Mouse (Mus musculus): ENCODE measurements around the gene Crabp2. TPM values are rescaled to one million over a fixed set of nuclear protein-coding genes. Genes with fewer than 3 reads are reported as not detected.

Gene Crabp2
- polyA plus RNA-seq (2017; shearing (Covaris generic)), result not detected

GRCm38 (mm10) chr3:87948378-87949265 is at the start of gene Crabp2:
Crabp2 (plus strand) TSS chr3:87948666.

GRCm38 (mm10) chr3:87905880-87906485 is 42.5 kb upstream of the Crabp2 start, which contains the start of gene Hdgf:
Hdgf (plus strand) TSS chr3:87906321.

DNA sequence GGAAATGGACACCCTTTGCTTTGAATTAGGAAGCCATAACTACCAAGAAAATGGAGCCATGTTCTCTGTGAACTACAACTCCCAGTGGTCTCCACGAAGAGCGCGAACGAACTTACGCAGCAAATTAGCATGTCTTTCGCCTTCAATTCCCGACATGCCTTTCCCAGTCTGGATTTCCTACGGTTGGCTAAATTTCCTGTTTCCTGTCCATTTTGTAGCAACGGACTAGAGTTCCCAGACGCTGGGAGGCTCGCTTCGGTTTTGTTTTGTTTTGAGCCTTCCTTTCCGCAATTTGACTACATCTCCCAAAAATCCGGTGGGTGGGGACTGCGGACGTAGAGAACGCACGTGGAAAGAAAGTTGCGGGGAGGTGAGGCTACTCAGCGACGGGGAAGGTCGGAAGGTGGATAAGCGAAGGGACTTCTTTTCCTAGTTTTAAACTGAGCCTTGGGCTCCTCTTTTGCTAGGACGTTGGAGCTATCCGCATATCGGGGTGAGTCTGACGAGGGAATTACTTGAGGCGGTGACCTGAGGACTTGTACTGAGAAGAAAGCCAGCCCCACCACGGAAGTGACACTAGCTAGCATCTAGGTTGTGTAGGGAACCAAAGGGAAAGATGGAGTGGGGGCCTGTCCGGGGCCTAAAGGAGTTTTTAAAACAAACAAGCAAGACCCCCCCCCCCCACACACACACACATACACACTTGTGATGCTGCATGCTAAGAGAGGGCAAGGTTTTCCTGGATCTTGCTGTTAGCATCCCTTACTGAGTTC is 28.9 kb upstream of the Crabp2 start, which contains the start of gene Mrpl24:
Mrpl24 (plus strand) TSS at position 171 of the 773 bp plus-strand sequence.

GRCm38 (mm10) chr3:87930078-87930795 is 18.2 kb upstream of the Crabp2 start, which contains the start of the genes Isg20l2 and Rrnad1:
Isg20l2 (plus strand) TSS chr3:87930314.
Rrnad1 (minus strand) TSS chr3:87930717.

DNA sequence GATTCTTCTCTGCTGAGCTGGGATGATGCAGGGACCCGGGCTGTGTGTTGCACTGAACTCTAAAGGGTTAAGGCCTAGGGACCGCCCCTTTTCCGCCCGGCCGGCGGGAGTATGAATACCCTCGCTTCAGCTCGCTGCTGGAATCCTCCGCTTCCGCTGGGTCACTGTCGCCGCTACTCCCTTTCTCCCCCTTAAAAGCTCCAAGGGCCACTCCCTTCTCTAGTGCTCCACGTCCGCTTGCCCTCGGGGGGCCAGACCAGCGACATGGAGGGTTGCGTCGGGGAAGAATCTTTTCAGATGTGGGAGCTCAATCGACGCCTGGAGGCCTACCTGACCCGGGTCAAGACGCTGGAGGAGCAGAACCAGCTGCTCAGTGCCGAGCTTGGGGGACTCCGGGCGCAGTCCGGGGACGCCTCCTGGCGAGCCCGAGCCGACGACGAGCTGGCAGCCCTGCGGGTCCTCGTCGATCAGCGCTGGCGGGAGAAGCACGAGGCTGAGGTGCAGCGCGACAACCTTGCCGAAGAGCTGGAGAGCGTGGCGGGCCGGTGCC is 22.5 kb downstream of the Crabp2 start, which contains the start of gene Nes:
Nes (plus strand) TSS at position 140 of the 550 bp plus-strand sequence.

GRCm38 (mm10) chr3:88000181-88000580 is 51.7 kb downstream of the Crabp2 start, which contains the start of gene Bcan:
Bcan (minus strand) TSS chr3:88000230.

Other genes starting within 250 kb of the Crabp2 start
- not detected for gene Lrrc71, start 200.0 kb upstream of the Crabp2 start, polyA plus RNA-seq (2017; shearing (Covaris generic))
- gene Ntrk1, start 153.5 kb upstream of the Crabp2 start, polyA plus RNA-seq (2017; shearing (Covaris generic)), result not detected
- gene Insrr, start 151.7 kb upstream of the Crabp2 start, polyA plus RNA-seq (2017; shearing (Covaris generic)), result not detected
- 48.5 TPM for gene Pear1, start 124.4 kb upstream of the Crabp2 start, polyA plus RNA-seq (2017; shearing (Covaris generic))
- gene Sh2d2a, start 101.9 kb upstream of the Crabp2 start, polyA plus RNA-seq (2017; shearing (Covaris generic)), result 461 TPM
- gene Prcc, start 63.1 kb upstream of the Crabp2 start, polyA plus RNA-seq (2017; shearing (Covaris generic)), result 13.9 TPM
- gene Hdgf, start 42.3 kb upstream of the Crabp2 start, polyA plus RNA-seq (2017; shearing (Covaris generic)), result 115 TPM
- gene Mrpl24, start 29.2 kb upstream of the Crabp2 start, polyA plus RNA-seq (2017; shearing (Covaris generic)), result 123 TPM
- 31.8 TPM for gene Isg20l2, start 18.4 kb upstream of the Crabp2 start, polyA plus RNA-seq (2017; shearing (Covaris generic))
- 16.9 TPM for gene Rrnad1, start 17.9 kb upstream of the Crabp2 start, polyA plus RNA-seq (2017; shearing (Covaris generic))
- gene Nes, start 22.4 kb downstream of the Crabp2 start, polyA plus RNA-seq (2017; shearing (Covaris generic)), result not detected
- not detected for gene Bcan, start 51.6 kb downstream of the Crabp2 start, polyA plus RNA-seq (2017; shearing (Covaris generic))
- gene Hapln2, start 78.9 kb downstream of the Crabp2 start, polyA plus RNA-seq (2017; shearing (Covaris generic)), result not detected
- gene Gpatch4, start 94.4 kb downstream of the Crabp2 start, polyA plus RNA-seq (2017; shearing (Covaris generic)), result 18.1 TPM
- 40.9 TPM for gene Naxe, start 109.8 kb downstream of the Crabp2 start, polyA plus RNA-seq (2017; shearing (Covaris generic))
- not detected for gene Ttc24, start 129.6 kb downstream of the Crabp2 start, polyA plus RNA-seq (2017; shearing (Covaris generic))
- gene Iqgap3, start 133.3 kb downstream of the Crabp2 start, polyA plus RNA-seq (2017; shearing (Covaris generic)), result 0.67 TPM
- gene Mef2d, start 193.7 kb downstream of the Crabp2 start, polyA plus RNA-seq (2017; shearing (Covaris generic)), result 208 TPM